Mouse (Mus musculus): ENCODE data around the gene Pml.

- TF ChIP-seq GATA1 (IDR thresholded peaks at IDR 0.05; ENCODE audit: low read length): no peak
- TF ChIP-seq TAL1 (IDR thresholded peaks at IDR 0.05; ENCODE audit: low read length): no peak
Measured at GRCm38 (mm10) chr9:58255704-58256685, 6.4 kb upstream of the Pml start.
